Mouse (Mus musculus) urinary bladder, postnatal 25 days (tissue): Measurements from ENCODE around the gene Baiap2l1.
"Not testable (repeated sequence)": the region's sequence is repeated elsewhere in the genome, so short reads cannot be mapped to it uniquely, and the experiment has no call there.

Source experiments
- DNase-seq: peaks from one replicate; pipeline ENCODE4 v3.0.0; 2022; ENCODE audit warnings: low spot score

Baiap2l1 gene

DNA sequence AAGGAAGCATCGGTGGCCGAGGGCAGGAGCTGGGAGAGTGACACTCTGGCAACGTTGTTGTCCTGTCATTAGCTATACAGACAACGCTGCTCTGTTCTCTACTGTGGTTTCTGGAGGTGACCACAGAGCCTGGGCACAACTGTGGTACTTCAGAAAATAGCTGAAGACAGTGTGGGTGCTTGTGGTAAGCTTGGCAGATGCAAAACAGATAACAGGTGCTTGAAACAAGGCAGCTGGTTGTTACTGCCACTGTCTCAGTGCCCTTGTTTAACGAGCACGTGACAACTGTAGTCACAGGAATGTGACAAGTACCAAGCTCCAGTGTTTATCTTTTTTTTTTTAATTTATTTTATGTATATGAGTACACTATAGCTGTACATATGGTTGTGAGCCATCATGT is 13.3 kb downstream of the Baiap2l1 start:
- DNase-seq: no peak

DNA sequence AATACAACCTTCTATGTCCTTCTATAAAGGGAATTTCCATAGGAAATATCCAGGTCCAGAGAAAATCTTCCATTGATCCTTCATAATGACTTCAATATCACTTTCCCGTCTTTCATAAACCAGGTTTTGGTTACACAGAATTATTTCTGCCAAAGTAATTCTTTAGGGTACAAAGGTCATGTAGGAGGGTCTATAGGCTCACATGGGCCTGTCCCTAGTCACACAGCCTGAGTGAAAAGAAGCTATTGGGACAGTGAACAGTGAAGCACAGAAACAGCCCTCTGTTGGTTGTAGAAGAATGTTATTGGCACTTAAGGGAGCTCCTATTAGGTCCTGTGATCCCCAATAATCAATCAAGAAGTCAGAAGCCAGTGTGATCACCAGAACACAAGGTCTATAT is 16.8 kb downstream of the Baiap2l1 start:
- no peak for DNase-seq

DNA sequence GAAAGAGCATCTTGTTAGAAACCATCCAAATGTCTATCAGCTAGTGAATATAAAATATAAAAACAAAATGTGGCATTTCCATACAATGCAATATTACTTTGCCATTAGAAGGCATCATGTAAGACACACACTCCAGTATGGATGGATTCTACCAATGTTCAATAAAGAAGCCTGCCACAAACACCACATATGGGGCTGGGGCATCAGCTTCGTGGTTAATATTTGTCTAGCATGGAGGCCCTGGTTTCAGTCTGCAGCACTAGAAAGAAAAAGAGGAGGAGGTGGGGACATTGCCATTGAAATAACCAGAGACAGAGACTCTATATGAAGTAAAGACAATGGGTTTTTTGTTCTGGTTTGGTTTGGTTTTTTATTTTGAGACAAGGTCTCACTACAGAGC is 19.1 kb downstream of the Baiap2l1 start:
- DNase-seq: no peak

DNA sequence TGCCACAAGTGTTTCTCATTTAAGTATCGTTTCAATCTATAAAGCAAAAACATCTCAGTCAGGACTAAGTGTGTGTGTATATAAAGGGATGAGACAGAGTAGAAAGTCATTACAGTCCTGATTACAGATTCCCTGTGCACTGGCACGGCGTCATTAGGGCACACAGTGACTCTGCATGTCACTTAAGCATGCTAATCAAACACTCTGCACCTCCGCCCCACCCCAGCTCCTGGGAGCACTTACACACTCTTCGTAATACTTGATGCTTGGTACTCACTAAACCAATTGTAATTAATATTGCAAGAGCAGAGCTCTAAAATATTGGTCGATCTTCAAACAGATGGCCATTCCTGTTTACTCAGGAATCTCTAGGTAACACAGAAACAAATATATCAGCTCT is 22.6 kb downstream of the Baiap2l1 start:
- not testable (repeated sequence) for DNase-seq

DNA sequence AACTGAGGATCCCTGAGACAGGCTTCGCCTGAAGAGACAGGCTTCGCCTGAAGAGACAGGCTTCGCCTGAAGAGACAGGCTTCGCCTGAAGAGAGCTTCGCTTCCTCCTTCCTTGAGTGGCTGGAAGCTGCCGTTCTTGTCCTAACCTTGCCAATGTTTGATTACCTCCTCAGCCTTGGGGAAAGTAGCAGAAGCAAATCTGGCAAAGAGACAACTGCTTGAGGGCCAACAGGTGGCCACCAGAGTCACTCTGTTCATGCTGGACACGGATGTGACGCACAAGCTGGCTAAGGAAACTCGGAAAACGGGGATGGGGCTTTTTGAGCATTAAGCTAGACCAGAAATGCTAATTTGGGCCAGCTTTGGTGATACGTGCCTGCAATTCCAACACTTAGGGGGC is 23.9 kb downstream of the Baiap2l1 start:
- no peak for DNase-seq

DNA sequence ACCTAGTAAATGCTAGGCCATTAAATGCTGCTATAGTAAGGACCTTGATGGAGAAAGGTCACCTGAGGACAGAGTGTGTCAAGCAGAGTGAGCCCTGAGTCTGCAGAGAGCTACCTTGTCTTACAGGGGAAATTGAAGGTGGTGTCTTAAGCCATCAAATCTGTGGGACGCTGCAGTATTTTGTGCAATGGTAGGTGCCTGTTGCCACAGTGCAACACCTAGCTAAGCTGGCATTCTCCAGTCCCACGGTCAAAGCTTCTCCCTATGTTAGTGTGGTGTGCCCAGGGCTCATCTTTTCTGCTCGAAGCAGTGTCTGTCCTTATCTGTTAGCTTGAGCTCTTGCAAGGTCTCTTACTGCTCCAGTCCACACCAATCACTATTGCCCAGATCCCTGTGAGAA is 35.2 kb downstream of the Baiap2l1 start:
- DNase-seq: no peak

DNA sequence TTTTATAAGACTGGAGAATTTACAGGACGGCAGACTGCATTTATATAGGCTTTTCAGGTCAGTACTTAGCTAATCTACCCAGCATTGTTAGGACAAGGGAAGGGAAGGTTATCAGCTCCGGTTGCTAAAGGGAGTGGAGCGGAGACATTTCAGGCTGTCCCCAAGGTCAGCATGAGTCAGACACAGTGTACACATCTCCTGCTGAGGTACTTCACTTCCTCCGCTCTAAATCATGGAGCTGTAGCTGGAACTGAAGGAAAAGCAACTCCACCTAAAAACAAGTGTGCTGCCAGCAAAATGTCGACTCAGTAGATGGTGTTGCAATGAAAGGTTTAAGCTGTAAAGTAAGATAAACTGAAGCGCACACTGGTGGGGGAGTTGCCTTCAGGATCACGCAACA is 36.2 kb downstream of the Baiap2l1 start:
- no peak for DNase-seq

DNA sequence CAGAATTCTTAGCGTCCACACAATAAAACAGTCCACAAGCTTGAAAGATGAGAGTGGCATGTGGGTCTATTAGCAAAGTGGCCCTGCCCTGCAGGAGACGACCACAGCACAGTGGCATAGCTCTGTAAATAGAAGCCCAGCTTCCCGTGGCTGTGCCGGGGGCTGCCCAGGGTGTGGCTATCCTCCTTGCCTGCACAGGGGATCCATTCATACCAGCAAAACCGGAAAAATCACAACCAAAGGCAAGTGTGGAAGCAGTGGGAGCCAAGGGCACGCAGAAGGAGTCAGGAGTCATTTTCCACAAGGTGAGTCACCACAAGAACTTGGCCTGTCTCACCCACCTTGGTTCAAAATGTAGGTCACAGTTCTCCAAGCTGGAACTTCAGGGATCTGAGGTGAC is 39.6 kb downstream of the Baiap2l1 start:
- DNase-seq: no peak

DNA sequence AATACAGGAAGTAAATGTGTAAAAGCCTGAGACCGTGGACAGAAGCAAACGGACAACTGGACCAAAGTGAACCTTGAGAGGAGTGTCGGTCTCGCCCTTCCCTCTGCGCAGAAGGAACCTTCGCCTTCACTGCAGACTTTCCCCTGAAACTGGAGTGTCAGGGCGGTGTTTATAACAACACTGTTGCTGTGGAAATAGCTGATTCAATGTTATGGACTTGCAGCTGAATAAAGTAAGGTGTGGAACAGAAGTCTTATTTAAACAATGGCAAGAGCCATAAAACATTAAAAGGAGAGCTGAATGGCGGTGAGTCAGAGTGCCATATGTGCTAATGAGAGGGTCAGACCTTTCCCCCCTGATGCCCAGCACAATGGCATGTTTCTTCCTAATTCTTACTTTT is 40.5 kb downstream of the Baiap2l1 start:
- DNase-seq: no peak

DNA sequence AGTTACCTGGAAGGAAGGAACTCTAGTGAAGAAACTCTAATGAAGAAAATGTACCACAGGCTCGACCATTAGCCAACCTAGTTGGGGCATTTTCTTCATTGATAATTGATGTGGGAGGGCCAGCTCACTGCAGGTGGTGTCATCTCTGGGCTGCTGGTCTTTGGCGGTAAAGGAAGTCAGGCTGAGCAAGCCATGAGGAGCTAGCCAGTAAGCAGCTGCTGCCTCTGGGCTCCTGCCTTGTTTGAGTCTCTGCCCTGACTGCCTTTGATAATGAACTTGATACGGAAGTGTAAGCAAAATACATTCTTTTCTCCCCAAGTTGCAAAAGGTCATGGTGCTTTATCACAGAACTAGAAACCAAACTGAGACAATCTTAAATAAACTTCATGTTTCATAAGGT is 41.5 kb downstream of the Baiap2l1 start:
- DNase-seq: no peak

DNA sequence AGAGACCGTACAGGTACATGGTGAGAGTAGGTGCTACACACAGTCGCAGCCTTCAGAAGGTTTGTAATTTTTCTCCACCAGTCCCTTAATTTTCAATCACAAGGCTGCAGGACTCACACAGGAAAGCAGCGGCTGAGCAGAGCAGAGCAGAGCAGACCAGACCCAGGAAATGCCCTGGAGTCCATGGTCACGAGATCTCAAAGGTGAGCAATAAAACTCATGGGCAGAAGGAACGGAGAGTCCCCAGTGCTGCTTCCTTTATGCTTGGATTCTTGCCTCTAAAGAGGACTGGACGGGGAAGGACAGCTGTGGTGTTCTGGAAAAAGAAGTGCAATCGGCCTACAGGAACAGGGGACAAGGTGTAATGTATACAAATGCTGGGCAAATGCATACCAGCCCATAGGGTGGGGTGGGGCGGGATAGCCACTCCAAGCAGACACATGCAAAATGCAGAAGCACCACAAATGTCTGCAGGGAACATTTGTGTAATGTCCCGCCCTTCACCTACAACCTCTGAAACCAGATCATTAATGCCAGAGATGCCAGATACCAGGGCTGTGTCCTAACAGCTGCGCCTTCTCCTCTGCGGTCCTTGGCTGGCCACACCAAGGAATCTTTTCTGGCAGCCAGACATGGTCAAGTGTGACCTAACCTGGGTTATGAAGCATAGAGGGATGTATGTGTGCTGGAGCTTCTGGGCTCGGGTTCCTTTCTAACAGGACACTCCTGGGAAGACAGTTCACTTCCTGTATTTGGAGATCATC is 43.0 kb downstream of the Baiap2l1 start:
- DNase-seq: no peak

DNA sequence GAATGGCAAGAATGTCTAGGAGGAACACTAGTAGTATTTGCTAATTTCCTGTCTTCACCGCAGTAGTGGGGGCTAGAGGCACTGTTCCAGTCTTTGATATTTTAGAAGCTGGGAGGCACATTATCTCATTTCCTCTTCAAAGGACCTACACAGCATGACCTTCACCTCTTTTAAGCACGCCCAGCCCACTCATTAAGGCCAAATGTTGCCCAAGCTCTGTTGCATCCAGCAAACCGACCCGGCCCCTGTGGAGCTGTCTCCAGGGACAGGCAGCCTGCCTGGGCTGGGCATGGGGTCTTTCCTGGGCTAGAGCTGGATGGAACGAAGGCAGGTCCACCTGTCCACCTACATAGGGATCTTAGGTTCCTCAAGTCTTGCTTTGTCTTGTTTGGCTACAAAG is 44.6 kb downstream of the Baiap2l1 start:
- no peak for DNase-seq

DNA sequence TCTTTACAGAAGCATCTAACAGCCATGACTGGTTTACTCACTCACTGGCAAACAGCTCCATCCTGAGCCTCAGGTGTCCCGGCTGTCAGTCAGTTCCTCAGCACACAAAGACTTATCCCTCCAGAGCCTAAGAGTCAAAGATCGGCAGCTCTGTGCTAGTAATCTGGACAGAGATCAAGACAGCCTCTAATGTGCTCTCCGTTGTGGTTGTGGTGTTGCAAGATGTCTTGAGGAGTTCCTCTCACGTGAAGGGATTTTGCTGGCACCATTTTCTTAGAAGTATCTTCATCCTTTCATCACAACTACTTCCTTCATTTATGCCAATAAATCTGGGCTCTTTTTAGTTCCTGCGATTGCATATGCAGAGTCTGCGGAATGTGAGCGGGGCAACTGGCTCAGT is 45.7 kb downstream of the Baiap2l1 start:
- no peak for DNase-seq

DNA sequence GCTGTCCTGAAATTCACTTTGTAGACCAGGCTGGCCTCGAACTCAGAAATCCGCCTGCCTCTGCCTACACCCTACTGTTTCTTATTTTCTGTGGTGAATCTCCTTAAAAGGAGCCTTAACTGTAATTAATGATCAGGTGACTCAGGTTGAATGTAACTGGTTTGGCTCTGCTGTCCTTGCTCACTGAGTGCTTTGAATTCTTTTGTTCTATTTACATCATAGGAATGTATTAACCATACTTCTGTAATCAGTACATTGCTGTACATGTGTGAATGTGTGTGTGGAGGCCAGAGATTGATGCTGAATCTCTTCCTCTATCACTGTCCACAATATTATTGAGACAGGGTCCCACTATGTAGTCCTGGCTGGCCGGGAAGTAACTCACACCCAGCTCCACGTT is 49.0 kb downstream of the Baiap2l1 start:
- no peak for DNase-seq

DNA sequence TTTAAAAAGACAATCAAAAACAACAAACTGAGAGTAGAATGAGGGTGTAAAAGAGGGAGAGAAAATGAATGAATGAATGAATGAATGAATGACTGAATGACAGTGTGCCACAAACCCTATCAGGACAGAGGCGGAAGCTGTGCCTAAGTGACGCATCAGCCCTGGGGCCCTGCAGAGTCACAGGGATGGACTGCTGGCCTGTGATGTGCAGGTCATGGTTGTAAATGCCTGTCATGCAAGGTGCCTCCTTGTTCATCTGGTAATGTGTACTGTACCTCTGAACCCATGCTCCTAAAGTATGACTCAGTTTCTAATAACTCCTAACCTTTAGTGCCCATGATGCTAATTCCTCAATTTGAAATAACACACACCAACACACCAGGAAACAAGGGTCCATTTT is 54.8 kb downstream of the Baiap2l1 start:
- DNase-seq: no peak

DNA sequence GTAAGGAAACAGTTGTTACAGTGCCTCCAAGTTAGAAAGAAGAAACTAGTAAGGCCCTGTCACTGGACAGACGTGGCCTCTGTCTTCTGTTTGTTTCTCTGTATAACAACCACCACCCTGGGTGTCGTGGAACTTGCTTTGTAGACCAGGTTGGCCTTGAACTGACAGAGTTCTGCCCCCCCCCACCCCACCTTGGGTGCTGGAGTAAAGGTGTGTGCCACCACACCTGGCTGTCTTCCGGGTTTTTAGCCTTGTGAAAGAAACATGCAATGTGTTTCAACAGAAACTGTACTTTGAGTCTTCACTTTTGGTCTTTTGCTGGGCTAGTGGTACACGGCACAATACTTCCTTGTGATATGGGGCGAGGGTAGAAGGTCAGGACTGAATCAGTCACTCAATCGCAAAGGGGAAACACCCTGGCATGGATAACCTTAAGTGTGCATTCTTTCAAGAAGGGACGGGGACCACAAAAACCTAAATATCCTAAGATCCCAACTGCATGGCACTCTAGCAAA is 61.8 kb downstream of the Baiap2l1 start:
- DNase-seq: no peak

DNA sequence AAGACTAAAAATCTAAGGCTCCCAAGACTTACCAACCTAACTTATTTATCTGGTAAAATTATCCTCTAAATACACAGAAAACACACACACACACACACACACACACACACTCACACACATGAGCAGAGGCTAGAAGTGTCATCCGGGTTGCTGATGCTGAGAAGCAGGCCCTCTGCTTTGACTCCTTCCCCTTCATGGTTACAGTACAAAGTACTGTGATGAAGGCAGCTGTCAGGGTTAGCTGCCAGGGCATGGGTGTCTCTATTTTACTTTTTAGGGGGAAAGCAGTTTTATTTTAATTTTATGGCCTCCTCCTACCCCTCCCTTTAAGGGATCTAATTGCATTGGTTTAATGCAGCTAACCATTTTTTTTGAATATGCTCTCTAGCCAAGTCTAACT is 62.6 kb downstream of the Baiap2l1 start:
- no peak for DNase-seq

DNA sequence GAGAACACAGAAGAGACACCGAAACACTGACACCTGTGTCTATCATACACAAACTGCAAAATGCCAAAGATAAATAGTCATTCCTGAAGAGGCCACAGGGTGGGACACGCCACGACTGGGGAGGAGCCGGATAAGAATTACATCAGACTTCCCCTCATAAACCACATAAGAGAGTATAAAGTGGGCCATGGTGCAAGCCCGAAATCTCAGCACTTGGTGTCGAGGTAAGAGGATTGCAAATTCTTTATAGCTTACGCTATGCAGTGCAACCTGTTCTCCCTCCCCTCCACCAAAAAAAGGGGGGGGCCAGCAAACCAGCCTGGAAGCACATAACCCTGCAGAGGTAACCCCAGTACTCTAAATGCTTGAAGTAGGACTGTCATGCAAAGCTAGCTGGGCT is 63.0 kb downstream of the Baiap2l1 start:
- DNase-seq: no peak

DNA sequence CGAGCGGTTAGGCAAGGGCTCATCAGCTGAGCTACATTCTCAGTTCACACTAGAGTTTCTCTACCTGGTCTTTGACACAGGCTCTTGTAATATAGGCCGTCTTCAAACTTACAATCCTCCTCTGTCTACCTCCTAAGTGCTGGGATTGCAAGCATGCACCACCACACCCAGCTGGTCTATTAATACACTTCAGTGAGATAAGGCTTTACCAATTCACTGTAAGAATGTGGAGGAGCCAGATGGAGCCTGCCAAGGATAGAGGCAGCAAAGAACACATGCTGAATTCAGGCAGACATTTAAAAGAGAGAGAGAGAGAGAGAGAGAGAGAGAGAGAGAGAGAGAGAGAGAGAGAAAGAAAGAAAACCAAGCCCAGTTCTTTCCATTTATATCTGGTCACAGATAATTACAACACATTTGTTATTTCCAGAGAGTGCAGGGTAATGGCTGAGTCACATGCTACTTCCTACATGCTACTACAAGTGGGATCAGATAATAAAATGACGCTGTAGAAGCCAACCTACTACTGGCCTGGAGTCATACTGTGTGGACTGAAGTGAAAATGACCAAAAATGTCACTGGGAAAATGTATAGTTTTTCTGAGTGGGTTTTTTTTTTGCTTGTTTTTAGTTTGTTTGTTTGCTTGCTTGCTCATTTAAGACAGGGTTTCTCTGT is 68.0 kb downstream of the Baiap2l1 start:
- no peak for DNase-seq

DNA sequence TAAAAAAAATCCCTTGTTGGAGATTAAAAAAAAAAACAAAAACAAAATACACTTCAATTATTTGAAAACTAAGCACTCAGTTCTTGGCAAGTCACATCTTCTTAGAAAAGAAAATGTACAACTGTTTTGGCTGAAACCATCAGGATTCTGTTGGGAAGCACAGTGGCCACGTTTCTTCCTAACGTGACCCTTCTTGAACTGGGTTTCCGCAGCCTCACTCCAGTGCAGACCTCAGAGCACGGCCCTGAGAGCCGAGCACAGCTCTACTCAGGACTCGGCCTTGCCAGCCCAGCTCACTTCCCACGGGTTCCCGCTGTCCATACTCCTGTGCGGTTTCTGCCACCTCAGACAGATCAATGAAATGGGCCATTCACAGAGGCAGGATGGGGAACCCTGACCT is 69.5 kb downstream of the Baiap2l1 start:
- no peak for DNase-seq

DNA sequence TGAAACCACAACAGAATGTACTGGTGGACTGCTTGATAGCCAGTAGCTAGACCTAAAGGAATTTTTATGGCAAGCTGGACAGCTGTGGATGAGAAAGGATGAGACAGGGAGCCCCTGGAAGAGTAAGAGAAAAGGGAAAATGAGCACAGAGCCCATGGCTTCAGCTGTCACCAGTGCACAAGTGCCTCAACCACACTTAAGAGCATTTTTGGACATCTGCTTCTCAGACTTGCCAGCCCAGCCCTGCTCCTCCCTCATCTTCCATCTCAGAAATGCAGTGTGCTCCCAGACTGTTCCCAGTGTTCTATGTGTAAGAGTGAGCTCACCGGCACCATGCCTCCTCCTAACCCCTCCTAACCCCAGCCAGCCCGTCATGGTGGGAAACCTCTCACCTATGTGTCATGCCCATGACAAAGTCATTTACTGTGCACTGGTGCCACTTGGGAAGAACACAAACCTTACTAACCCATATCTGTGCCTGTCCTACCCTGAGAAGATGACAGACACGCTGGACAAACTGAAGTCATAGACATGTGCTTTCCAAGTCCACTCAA is 70.6 kb downstream of the Baiap2l1 start:
- no peak for DNase-seq

DNA sequence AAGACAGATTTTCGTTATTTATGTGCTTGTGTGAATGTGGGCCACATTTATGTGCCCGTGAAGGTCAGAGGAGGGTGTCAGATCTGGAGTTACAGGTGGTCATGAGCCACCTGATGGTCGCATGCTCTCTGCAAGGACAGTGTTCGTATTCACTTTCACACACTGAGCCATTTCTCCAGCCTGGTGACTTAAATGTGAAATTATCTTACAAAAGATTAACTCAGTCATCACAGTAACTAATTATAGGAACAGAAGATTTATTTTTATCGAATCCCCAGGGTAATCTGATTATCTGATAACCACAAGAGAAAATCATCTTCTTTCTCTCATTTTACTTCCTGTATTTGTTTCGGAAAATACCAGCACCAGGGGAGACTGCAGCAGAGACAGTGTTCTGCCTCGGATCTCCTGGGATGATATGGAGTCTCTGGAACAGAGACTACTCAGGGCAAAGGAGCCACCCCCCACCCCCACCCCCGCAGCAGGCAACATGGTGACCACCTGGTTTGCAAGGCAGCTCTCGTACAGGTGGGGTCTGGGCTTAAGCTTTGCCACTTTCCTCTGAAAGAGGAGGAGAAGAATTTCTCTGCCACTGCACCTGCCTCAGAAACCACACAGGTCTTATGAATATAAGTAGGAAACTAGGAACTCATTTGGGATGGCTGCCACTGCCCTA is 71.2 kb downstream of the Baiap2l1 start:
- DNase-seq: no peak

DNA sequence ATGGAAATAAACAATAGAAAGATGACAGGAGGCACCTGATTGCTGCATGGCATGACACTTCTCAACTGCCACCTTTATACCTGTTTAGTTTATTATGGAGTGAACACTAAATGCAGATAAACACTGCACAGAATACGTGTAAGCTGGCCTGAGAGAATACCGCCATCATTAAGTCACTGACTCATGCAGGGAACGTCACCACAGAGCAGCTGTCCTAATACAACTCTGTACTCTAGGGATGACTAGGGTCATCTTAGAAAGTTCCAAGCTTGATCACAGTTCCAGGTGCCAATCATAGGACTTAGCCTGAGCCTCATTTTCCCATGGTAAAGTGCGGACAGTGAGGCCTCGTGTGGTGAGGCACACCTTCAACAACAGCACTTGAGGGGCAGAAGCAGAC is 73.3 kb downstream of the Baiap2l1 start:
- no peak for DNase-seq
